Mouse (Mus musculus): ENCODE results near the gene Dnah1. TPM values are rescaled to one million over a fixed set of nuclear protein-coding genes. Genes with fewer than 3 reads are reported as not detected.

Gene Dnah1
- total RNA-seq, 1 experiment from 2014 or later, result not detected

Other genes starting within 250 kb of the Dnah1 start
- gene Smim4, start 194.9 kb downstream of the Dnah1 start, total RNA-seq (2017), result 28.8 to 62.7 TPM (median 40.4 TPM) in 3 replicates
- 1.7 to 2.7 TPM in 2 of 3 replicates, not detected in the other for gene Nt5dc2, start 192.8 kb downstream of the Dnah1 start, total RNA-seq (2017)
- gene Stab1, start 155.3 kb downstream of the Dnah1 start, total RNA-seq (2017), result not detected in 3 replicates
- gene Tnnc1, start 115.6 kb downstream of the Dnah1 start, total RNA-seq (2017), result not detected in 3 replicates
- 88.8 to 157 TPM (median 111 TPM) in 3 replicates for gene Nisch, start 107.0 kb downstream of the Dnah1 start, total RNA-seq (2017)
- not detected in 3 replicates for gene Sema3g, start 106.0 kb downstream of the Dnah1 start, total RNA-seq (2017)
- 13.2 to 19.6 TPM (median 14.0 TPM) in 3 replicates for gene Phf7, start 72.6 kb downstream of the Dnah1 start, total RNA-seq (2017)
- gene Bap1, start 72.4 kb downstream of the Dnah1 start, total RNA-seq (2017), result 40.4 to 69.5 TPM (median 59.6 TPM) in 3 replicates
- 67.9 to 73.5 TPM (median 73.1 TPM) in 3 replicates for gene Capn7, start 12.7 kb upstream of the Dnah1 start, total RNA-seq (2017)
- gene Sh3bp5, start 112.2 kb upstream of the Dnah1 start, total RNA-seq (2017), result 37.1 to 51.1 TPM (median 40.7 TPM) in 3 replicates
- gene Eaf1, start 170.5 kb upstream of the Dnah1 start, total RNA-seq (2017), result 29.3 to 40.9 TPM (median 37.0 TPM) in 3 replicates
- 46.2 to 75.1 TPM (median 57.2 TPM) in 3 replicates for gene Mettl6, start 171.1 kb upstream of the Dnah1 start, total RNA-seq (2017)